In genomic region chr15:79201491-79202150, GRCm38 (mm10) we compare ENCODE assay signal across 7 mouse cellular contexts. TPM values are rescaled to one million over a fixed set of nuclear protein-coding genes. Genes with fewer than 3 reads are reported as not detected.
DNase-seq lines count a peak whose midpoint lies in the region; ATAC-seq and TF ChIP-seq lines count a peak whose summit lies in the region.

No protein-coding gene starts in this region.

- TF ChIP-seq CTCF in forebrain, postnatal 0 days (IDR thresholded peaks at IDR 0.05; ENCODE audit: low read depth), result no peak

- H3K27me3 ChIP-seq in forebrain, postnatal 0 days (ENCODE audit: insufficient read depth, low read length), result no peaks in the 10 kb centered on the region

- no peak overlapping the region; the same call in 1 of the 2 replicates for H3K4me2 ChIP-seq in forebrain, postnatal 0 days (ENCODE audit: low read depth)

- no peak overlapping the region for H3K9ac ChIP-seq in forebrain, postnatal 0 days

- H3K27ac ChIP-seq in forebrain, postnatal 0 days (ENCODE audit: low read depth, low read length), result no peak overlapping the region

- no peaks in the 10 kb centered on the region for H3K36me3 ChIP-seq in forebrain, postnatal 0 days (ENCODE audit: insufficient read depth)

- no peaks in the 10 kb centered on the region for H3K9me3 ChIP-seq in forebrain, postnatal 0 days (ENCODE audit: low read length)

- peak; percentile 74 to 75 for DNase-seq in right cerebral cortex, postnatal 10 days (ENCODE audit: low spot score in 2 of 2)
- no peak for DNase-seq in right cerebral cortex, adult 2 months (ENCODE audit: low spot score in 2 of 2)
- DNase-seq in forebrain, postnatal 0 days, result peak; percentile 49
- DNase-seq in mesoderm, embryonic 11.5 days (ENCODE audit: low read depth, low spot score), result peak; percentile 51
- no peak for DNase-seq in testis, postnatal 10 days (ENCODE audit: low spot score)
- DNase-seq in cerebellum, adult 11 months, result no peak

- ATAC-seq in forebrain, postnatal 0 days, result peak; percentile 84
- ATAC-seq in monocyte, adult 5-6 weeks (replicated peaks; ENCODE audit: insufficient number of reproducible peaks, low FRiP score, low TSS enrichment, poor library complexity, severe bottlenecking), result no peak

- WGBS in forebrain, postnatal 0 days, result 17% methylated on average over 13 of the region's 13 CpGs

- 0 out of 2 replicates have a peak, but pooled peaks cover 6% of the 10 kb centered on the region for H3K4me1 ChIP-seq in forebrain, postnatal 0 days (ENCODE audit: insufficient read depth)

- H3K4me3 ChIP-seq in forebrain, postnatal 0 days (ENCODE audit: low read depth, low read length), result no peak overlapping the region

RNA-seq across cellular contexts. Expression of gene Pick1, which starts 27.4 kb away (rescaled TPM):
- 76.2 and 84.7 TPM in 2 replicates for total RNA-seq in forebrain, postnatal 0 days (2014; rRNA removed)
- polyA plus RNA-seq in forebrain, postnatal 0 days (2015; fragmentation: Nextera tagmentation; extraction: Ambion mirVana), result 60.9 and 72.7 TPM in 2 replicates
- total RNA-seq in monocyte, adult 5-6 weeks (2017), result 7.2 to 13.7 TPM (median 8.1 TPM) in 3 replicates

RNA-seq across cellular contexts. Expression of gene Gm49486, which starts 27.6 kb away (rescaled TPM):
- total RNA-seq in forebrain, postnatal 0 days (2014; rRNA removed), result 2.8 and 4.4 TPM in 2 replicates
- 1.1 and 1.2 TPM in 2 replicates for polyA plus RNA-seq in forebrain, postnatal 0 days (2015; fragmentation: Nextera tagmentation; extraction: Ambion mirVana)
- total RNA-seq in monocyte, adult 5-6 weeks (2017), result not detected in 3 replicates

RNA-seq across cellular contexts. Expression of gene Sox10, which starts 36.6 kb away (rescaled TPM):
- 7.4 and 8.3 TPM in 2 replicates for total RNA-seq in forebrain, postnatal 0 days (2014; rRNA removed)
- 4.8 and 6.3 TPM in 2 replicates for polyA plus RNA-seq in forebrain, postnatal 0 days (2015; fragmentation: Nextera tagmentation; extraction: Ambion mirVana)
- not detected in 3 replicates for total RNA-seq in monocyte, adult 5-6 weeks (2017)

RNA-seq across cellular contexts. Expression of gene Slc16a8, which starts 52.9 kb away (rescaled TPM):
- total RNA-seq in forebrain, postnatal 0 days (2014; rRNA removed), result 0.62 and 0.95 TPM in 2 replicates
- 1.4 and 1.6 TPM in 2 replicates for polyA plus RNA-seq in forebrain, postnatal 0 days (2015; fragmentation: Nextera tagmentation; extraction: Ambion mirVana)
- total RNA-seq in monocyte, adult 5-6 weeks (2017), result not detected in 3 replicates

Comparison
In these comparisons a context has a peak if more than half of its experiments do, and no peak if none do; other contexts are left out.
1. DNase-seq: peak in right cerebral cortex, postnatal 10 days (2 of 2), forebrain, postnatal 0 days (single experiment) and mesoderm, embryonic 11.5 days (single experiment); none in right cerebral cortex, adult 2 months (0 of 2), testis, postnatal 10 days (single experiment) and cerebellum, adult 11 months (single experiment).